Mouse (Mus musculus) kidney, adult 8-10 months (tissue): ENCODE results near the gene Dtx2.

ENCODE experiments used
- DNase-seq, 2 experiments: peaks; one replicate each; pipeline ENCODE4 v3.0.0; 2022

Gene Dtx2

GRCm38 (mm10) chr5:135994725-135995687 lies at the start of gene Dtx2:
Gene Dtx2 (plus strand): TSS chr5:135994800.
- DNase-seq: peak; percentile 83 to 89

- no peak for DNase-seq
Measured at GRCm38 (mm10) chr5:135945916-135946408, 48.6 kb upstream of the Dtx2 start.

GRCm38 (mm10) chr5:135946621-135947020 lies 48.0 kb upstream of the Dtx2 start:
- no peak for DNase-seq

- no peak for DNase-seq
Measured at GRCm38 (mm10) chr5:135950710-135951412, 43.7 kb upstream of the Dtx2 start.

GRCm38 (mm10) chr5:135951660-135952059 lies 42.9 kb upstream of the Dtx2 start:
- DNase-seq: no peak

- DNase-seq: no peak
Measured at GRCm38 (mm10) chr5:135952830-135953229, 41.8 kb upstream of the Dtx2 start.

GRCm38 (mm10) chr5:135956300-135957206 lies 38.0 kb upstream of the Dtx2 start:
- no peak for DNase-seq

GRCm38 (mm10) chr5:135957207-135957974 lies 37.2 kb upstream of the Dtx2 start:
- DNase-seq: peak; percentile 96 to 99

GRCm38 (mm10) chr5:135958367-135958766 lies 36.2 kb upstream of the Dtx2 start:
- no peak for DNase-seq

GRCm38 (mm10) chr5:135959911-135960310 lies 34.7 kb upstream of the Dtx2 start:
- DNase-seq: no peak

GRCm38 (mm10) chr5:135960909-135961635 lies 33.5 kb upstream of the Dtx2 start:
- DNase-seq: peak in 1 of 2 experiments; percentile 9

GRCm38 (mm10) chr5:135962125-135962491 lies 32.5 kb upstream of the Dtx2 start:
- no peak for DNase-seq

- DNase-seq: peak; percentile 99
Measured at GRCm38 (mm10) chr5:135962492-135963279, 31.9 kb upstream of the Dtx2 start.

GRCm38 (mm10) chr5:135963280-135963627 lies 31.3 kb upstream of the Dtx2 start:
- no peak for DNase-seq

- DNase-seq: peak in 1 of 2 experiments; percentile 52
Measured at GRCm38 (mm10) chr5:135965501-135965930, 29.1 kb upstream of the Dtx2 start.

- DNase-seq: peak in 1 of 2 experiments; percentile 15
Measured at GRCm38 (mm10) chr5:135966866-135967265, 27.7 kb upstream of the Dtx2 start.

- peak in 1 of 2 experiments; percentile 56 for DNase-seq
Measured at GRCm38 (mm10) chr5:135968781-135969180, 25.8 kb upstream of the Dtx2 start.

- DNase-seq: no peak
Measured at GRCm38 (mm10) chr5:135970247-135970646, 24.4 kb upstream of the Dtx2 start.

GRCm38 (mm10) chr5:135971876-135972275 lies 22.7 kb upstream of the Dtx2 start:
- no peak for DNase-seq

GRCm38 (mm10) chr5:135974365-135974764 lies 20.2 kb upstream of the Dtx2 start, which contains the start of gene Ssc4d:
Gene Ssc4d (minus strand): TSS chr5:135974531.
- DNase-seq: no peak
